Mouse (Mus musculus) monocyte, adult 5-6 weeks (primary cell): ENCODE data around the gene Otud7a. TPM values are rescaled to one million over a fixed set of nuclear protein-coding genes. Genes with fewer than 3 reads are reported as not detected.
"Not testable (repeated sequence)": the region's sequence is repeated elsewhere in the genome, so short reads cannot be mapped to it uniquely, and the experiment has no call there.

Experiments used
- ATAC-seq: fragments of 153-309, 156-312 bp; replicated peaks from 2 replicates; pipeline ENCODE4 v1.8.0; 2017; ENCODE audit warnings: mild to moderate bottlenecking; ENCODE audit not compliant: low TSS enrichment, insufficient number of reproducible peaks, severe bottlenecking, poor library complexity, low FRiP score
- total RNA-seq: library from RNA; stranded (forward); fragments of 200-1000, 200-491, 200-594 nt; gene quantifications from 3 replicates; pipeline ENCODE4 v1.2.3, GENCODE M21; 2017

The Otud7a gene
- total RNA-seq, 1 experiment from 2014 or later, result not detected

GRCm38 (mm10) chr7:63668951-63669350 lies 224.4 kb downstream of the Otud7a start:
- ATAC-seq, result no peak

GRCm38 (mm10) chr7:63670911-63671310 lies 226.4 kb downstream of the Otud7a start:
- ATAC-seq, result not testable (repeated sequence)

GRCm38 (mm10) chr7:63671904-63672303 lies 227.4 kb downstream of the Otud7a start:
- ATAC-seq, result no peak

- no peak for ATAC-seq
Observed at GRCm38 (mm10) chr7:63676631-63677030, 232.1 kb downstream of the Otud7a start.

- no peak for ATAC-seq
Observed at GRCm38 (mm10) chr7:63677149-63677548, 232.6 kb downstream of the Otud7a start.

- ATAC-seq, result no peak
Observed at GRCm38 (mm10) chr7:63687056-63687455, 242.5 kb downstream of the Otud7a start.

- ATAC-seq, result no peak
Observed at GRCm38 (mm10) chr7:63697921-63698320, 253.4 kb downstream of the Otud7a start.

GRCm38 (mm10) chr7:63717903-63718302 lies 273.4 kb downstream of the Otud7a start:
- ATAC-seq, result no peak

- ATAC-seq, result no peak
Observed at GRCm38 (mm10) chr7:63719183-63719944, 274.8 kb downstream of the Otud7a start.

GRCm38 (mm10) chr7:63720682-63721081 lies 276.1 kb downstream of the Otud7a start:
- ATAC-seq, result no peak

GRCm38 (mm10) chr7:63725040-63725729 lies 280.6 kb downstream of the Otud7a start:
- no peak for ATAC-seq

- ATAC-seq, result no peak
Observed at GRCm38 (mm10) chr7:63729605-63730004, 285.1 kb downstream of the Otud7a start.

GRCm38 (mm10) chr7:63730012-63730411 lies 285.5 kb downstream of the Otud7a start:
- ATAC-seq, result no peak

GRCm38 (mm10) chr7:63737725-63738124 lies 293.2 kb downstream of the Otud7a start:
- no peak for ATAC-seq

- ATAC-seq, result no peak
Observed at GRCm38 (mm10) chr7:63738142-63738541, 293.6 kb downstream of the Otud7a start.

- no peak for ATAC-seq
Observed at GRCm38 (mm10) chr7:63743116-63743515, 298.6 kb downstream of the Otud7a start.

- no peak for ATAC-seq
Observed at GRCm38 (mm10) chr7:63752081-63752480, 307.5 kb downstream of the Otud7a start.

GRCm38 (mm10) chr7:63753274-63753751 lies 308.8 kb downstream of the Otud7a start:
- ATAC-seq, result no peak

GRCm38 (mm10) chr7:63754573-63755475 lies 310.3 kb downstream of the Otud7a start:
- ATAC-seq, result no peak
